Mouse (Mus musculus) heart, postnatal 0 days (tissue): ENCODE measurements around the gene Clic1.

Experiments
- CTCF ChIP-seq: IDR thresholded peaks from 2 replicates; pipeline ENCODE4 v1.5.1; 2016; ENCODE audit warnings: antibody characterized with exemption, control low read depth, low read depth
- EP300 ChIP-seq: IDR thresholded peaks from 2 replicates; pipeline ENCODE4 v1.6.1; 2016; ENCODE audit warnings: antibody characterized with exemption, low read depth

DNA sequence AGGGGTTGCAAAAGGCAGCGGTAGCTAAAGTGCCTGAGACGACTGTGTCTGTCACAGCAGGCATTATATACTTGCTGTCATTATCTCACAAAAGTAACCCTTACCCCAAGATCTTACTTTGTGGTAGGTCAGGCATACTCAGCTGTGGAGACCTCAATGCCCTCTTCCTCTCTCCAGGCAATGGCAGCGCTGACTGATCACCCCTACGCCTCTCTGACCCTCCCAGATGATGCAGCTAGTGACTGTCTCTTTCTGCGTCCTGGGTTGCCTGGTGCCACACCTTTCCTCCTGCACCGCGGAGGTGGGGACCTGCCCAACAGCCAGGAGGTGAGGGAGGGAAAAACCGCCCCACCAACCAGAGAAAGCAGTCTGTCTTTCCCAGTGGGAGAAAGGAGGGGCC lies 11.5 kb downstream of the Clic1 start:
- TF ChIP-seq CTCF (no peak), EP300 (no peak)
